Mouse (Mus musculus): ENCODE results near the gene Susd6. TPM values are rescaled to one million over a fixed set of nuclear protein-coding genes. Genes with fewer than 3 reads are reported as not detected.

Susd6 gene
- total and polyA plus RNA-seq, 3 experiments = 7.8 to 11.0 (median 8.7) TPM

GRCm38 (mm10) chr12:80834156-80834900 lies 44.0 kb downstream of the Susd6 start:
- H3K9ac ChIP-seq (ENCODE audit: insufficient read depth, low read depth) = no peak overlapping the region
- H3K27me3 ChIP-seq (replicated peaks) = no peaks in the 10 kb centered on the region
- H3K36me3 ChIP-seq (replicated peaks in 1 of 2; ENCODE audit: control insufficient read depth in 1 of 2, insufficient read depth in 1 of 2, low read length in 1 of 2) = peaks cover 3 to 25% of the 10 kb centered on the region in 2 experiments
- no peak overlapping the region for H3K4me3 ChIP-seq (replicated peaks in 1 of 3; ENCODE audit: low read depth in 2 of 3, low read length in 2 of 3, poor library complexity in 1 of 3)
- no peak for DNase-seq (ENCODE audit: extremely low read depth)
- dilution Hi-C loops (cut with MboI; ENCODE audit: extremely low pct_ligation_motif_present, extremely low pct_unique_long_range_greater_than_20kb, low sequenced_read_pairs) = no loop called here
- in situ Hi-C loops (cut with MboI; ENCODE audit: low pct_ligation_motif_present, low pct_unique_long_range_greater_than_20kb, low sequenced_read_pairs) = no loop called here
- H3K9me3 ChIP-seq (replicated peaks; ENCODE audit: low read length) = no peaks in the 10 kb centered on the region
- no peak overlapping the region for H3K27ac ChIP-seq (ENCODE audit: insufficient read depth, low read depth)
- H3K79me2 ChIP-seq (replicated peaks; ENCODE audit: control insufficient read depth, extremely low read depth, insufficient read depth, poor library complexity, severe bottlenecking) = peaks cover 5% of the 10 kb centered on the region; the same call in 1 of the 2 replicates
- H3K4me1 ChIP-seq (ENCODE audit: control insufficient read depth in 1 of 2, insufficient read depth in 2 of 2) = peaks cover 9 to 44% of the 10 kb centered on the region in 2 experiments; a peak in 3 of 4 replicates
- TF ChIP-seq BHLHE40 (IDR thresholded peaks at IDR 0.05; ENCODE audit: low read depth, low read length) (no peak), JUND (conservative IDR thresholded peaks at IDR 0.05; ENCODE audit: low read depth, low read length) (no peak), SMC3 (IDR thresholded peaks at IDR 0.05; ENCODE audit: low read depth, low read length) (no peak), USF2 (conservative IDR thresholded peaks at IDR 0.05; ENCODE audit: low read depth, low read length) (no peak), MYC (IDR thresholded peaks at IDR 0.05; ENCODE audit: low read depth, low read length) (no peak), RCOR1 (conservative IDR thresholded peaks at IDR 0.05; ENCODE audit: low read depth, low read length) (no peak), ZC3H11A (IDR thresholded peaks at IDR 0.05; ENCODE audit: low read depth, low read length) (no peak), ZKSCAN1 (IDR thresholded peaks at IDR 0.05; ENCODE audit: borderline replicate concordance, low read depth, low read length) (no peak), ETS1 (conservative IDR thresholded peaks at IDR 0.05; ENCODE audit: low read depth, low read length) (no peak), CTCF (conservative IDR thresholded peaks at IDR 0.05 in 1 of 2, IDR thresholded peaks at IDR 0.05 in 1 of 2; ENCODE audit: low read depth in 2 of 2, low read length in 2 of 2) (no peak), NELFE (IDR thresholded peaks at IDR 0.05; ENCODE audit: low read depth, low read length) (no peak), UBTF (IDR thresholded peaks at IDR 0.05; ENCODE audit: low read depth, low read length) (no peak), USF1 (IDR thresholded peaks at IDR 0.05; ENCODE audit: low read depth, low read length) (no peak)
- H3K4me2 ChIP-seq (ENCODE audit: insufficient read depth, low read depth, poor library complexity, severe bottlenecking) = no peak overlapping the region

- no peak overlapping the region for H3K27ac ChIP-seq (ENCODE audit: insufficient read depth, low read depth)
- peaks cover 0 to 22% of the 10 kb centered on the region in 2 experiments for H3K36me3 ChIP-seq (replicated peaks in 1 of 2; ENCODE audit: control insufficient read depth in 1 of 2, insufficient read depth in 1 of 2, low read length in 1 of 2)
- H3K27me3 ChIP-seq (replicated peaks) = no peaks in the 10 kb centered on the region
- H3K4me3 ChIP-seq (replicated peaks in 1 of 3; ENCODE audit: low read depth in 2 of 3, low read length in 2 of 3, poor library complexity in 1 of 3) = no peak overlapping the region
- H3K9me3 ChIP-seq (replicated peaks; ENCODE audit: low read length) = no peaks in the 10 kb centered on the region
- DNase-seq (ENCODE audit: extremely low read depth) = no peak
- dilution Hi-C loops (cut with MboI; ENCODE audit: extremely low pct_ligation_motif_present, extremely low pct_unique_long_range_greater_than_20kb, low sequenced_read_pairs) = no loop called here
- in situ Hi-C loops (cut with MboI; ENCODE audit: low pct_ligation_motif_present, low pct_unique_long_range_greater_than_20kb, low sequenced_read_pairs) = no loop called here
- peaks cover 9 to 51% of the 10 kb centered on the region in 2 experiments; a peak in 3 of 4 replicates for H3K4me1 ChIP-seq (ENCODE audit: control insufficient read depth in 1 of 2, insufficient read depth in 2 of 2)
- no peak for TF ChIP-seq MYC (IDR thresholded peaks at IDR 0.05; ENCODE audit: low read depth, low read length)
- TF ChIP-seq ZNF384 (IDR thresholded peaks at IDR 0.05; ENCODE audit: low read depth, low read length) = no peak
- no peak for TF ChIP-seq MEF2A (IDR thresholded peaks at IDR 0.05; ENCODE audit: borderline replicate concordance, low read depth, low read length)
- TF ChIP-seq RAD21 (IDR thresholded peaks at IDR 0.05; ENCODE audit: low read depth, low read length) = no peak
- TF ChIP-seq BHLHE40 (IDR thresholded peaks at IDR 0.05; ENCODE audit: low read depth, low read length) = no peak
- no peak for TF ChIP-seq ELF1 (IDR thresholded peaks at IDR 0.05; ENCODE audit: low read depth, low read length)
- no peak for TF ChIP-seq ETS1 (conservative IDR thresholded peaks at IDR 0.05; ENCODE audit: low read depth, low read length)
- H3K4me2 ChIP-seq (ENCODE audit: insufficient read depth, low read depth, poor library complexity, severe bottlenecking) = no peak overlapping the region
- H3K79me2 ChIP-seq (replicated peaks; ENCODE audit: control insufficient read depth, extremely low read depth, insufficient read depth, poor library complexity, severe bottlenecking) = peaks cover 5% of the 10 kb centered on the region; the same call in 1 of the 2 replicates
- H3K9ac ChIP-seq (ENCODE audit: insufficient read depth, low read depth) = no peak overlapping the region
These were observed 44.7 kb downstream of the Susd6 start for GRCm38 (mm10) chr12:80834901-80835570.

All from CH12.LX (cell line).